Mouse (Mus musculus) regulatory T cell (primary cell): Measurements from ENCODE around the gene Fhl4.

Source experiments
- in situ Hi-C: fragments of 300-600 bp; cut with MboI, MseI; formaldehyde crosslinking; loops from one replicate; pipeline ENCODE4 v1.15.1; 2025; ENCODE audit warnings: high pct_unique_total_duplicates

The Fhl4 gene

GRCm38 (mm10) chr10:85102247-85103084 lies at the start of gene Fhl4, which contains the start of gene Tmem263:
Gene Fhl4, minus strand, starts transcription at chr10:85102495.
Gene Tmem263, plus strand, starts transcription at chr10:85102627.
- in situ Hi-C loops: no loop called here

DNA sequence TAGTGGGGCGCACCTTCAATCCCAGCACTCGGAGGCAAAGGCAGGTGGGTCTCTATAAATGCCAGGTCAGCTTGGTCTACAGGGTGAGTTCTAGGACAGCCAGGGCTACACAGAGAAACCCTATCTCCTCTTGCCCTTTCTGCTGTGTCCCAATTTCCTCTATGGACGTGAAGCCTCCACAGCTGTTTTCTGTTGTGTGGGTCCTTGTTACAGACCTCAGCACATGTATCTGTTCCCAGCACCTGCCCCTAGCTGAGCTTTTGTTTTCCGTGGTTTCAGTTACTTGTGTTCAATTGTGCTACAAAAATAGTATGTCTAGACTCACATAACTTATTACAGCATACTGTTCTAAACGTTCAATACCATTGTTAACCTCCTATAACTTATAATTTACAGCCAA lies 46.9 kb upstream of the Fhl4 start:
- in situ Hi-C loops: no loop called here

- in situ Hi-C loops: no loop called here
These were observed 44.0 kb upstream of the Fhl4 start for GRCm38 (mm10) chr10:85146282-85146681.

DNA sequence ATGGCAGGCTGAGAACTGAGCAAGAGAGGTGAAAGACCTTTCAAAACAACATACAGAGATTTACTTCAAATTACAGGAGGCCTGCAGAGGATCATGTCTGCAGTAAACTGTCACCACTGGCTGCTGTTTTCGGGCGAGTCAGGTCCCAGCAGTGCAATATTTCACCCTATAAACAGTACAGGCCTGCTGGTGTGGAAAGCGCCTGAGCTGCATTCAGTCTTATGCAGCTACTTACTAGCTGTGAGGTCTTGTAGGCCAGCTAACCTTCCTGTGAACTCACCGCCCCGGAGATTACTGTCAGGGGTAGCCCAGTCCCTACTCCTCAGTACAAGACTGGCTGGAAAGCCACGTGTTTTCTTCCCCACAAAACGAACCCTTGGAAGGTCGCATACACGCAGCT lies 39.2 kb upstream of the Fhl4 start:
- in situ Hi-C loops: no loop called here

DNA sequence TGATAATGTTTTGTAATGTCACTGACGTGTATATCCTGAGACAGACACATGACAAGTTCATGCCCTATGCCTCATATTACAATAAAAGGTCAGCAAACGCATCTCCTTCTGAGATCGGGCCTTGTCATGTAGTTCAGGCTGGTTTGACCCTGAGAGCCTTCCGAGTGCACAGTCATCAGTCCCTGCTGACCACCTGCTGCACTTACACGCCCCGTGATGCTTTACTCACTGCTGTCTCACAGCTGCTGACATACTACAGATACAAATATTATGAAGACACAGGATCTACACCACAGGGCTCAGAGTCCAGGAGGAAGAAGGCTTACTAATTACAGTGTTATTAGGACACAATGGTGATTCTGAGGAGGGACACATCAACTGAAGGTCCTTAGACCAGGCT lies 34.3 kb upstream of the Fhl4 start:
- in situ Hi-C loops: no loop called here

GRCm38 (mm10) chr10:85128453-85128852 lies 26.2 kb upstream of the Fhl4 start:
- in situ Hi-C loops: no loop called here

- in situ Hi-C loops: no loop called here
These were observed 25.3 kb upstream of the Fhl4 start, which contains the start of gene Mterf2 for GRCm38 (mm10) chr10:85127395-85128287. Gene Mterf2, minus strand, starts transcription at chr10:85128027.

DNA sequence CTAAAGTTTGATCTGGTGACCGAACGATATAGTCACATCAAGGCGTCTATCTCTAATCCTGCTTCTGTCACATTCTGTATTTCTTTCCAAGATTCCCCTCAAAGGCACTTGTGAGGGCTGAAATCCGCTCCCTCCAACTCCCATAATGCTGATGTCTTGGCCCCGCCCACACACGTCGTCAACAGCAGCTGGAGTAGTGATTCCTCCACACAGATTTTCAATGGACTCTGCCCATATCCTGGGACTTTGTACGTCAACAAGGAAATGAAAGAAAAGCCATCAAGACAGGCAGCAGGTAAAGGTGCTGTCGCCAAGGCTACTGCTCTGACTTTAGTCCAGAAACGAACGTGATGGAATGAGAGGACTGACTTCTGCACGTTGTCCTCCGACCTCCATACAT lies 22.9 kb upstream of the Fhl4 start:
- in situ Hi-C loops: no loop called here

DNA sequence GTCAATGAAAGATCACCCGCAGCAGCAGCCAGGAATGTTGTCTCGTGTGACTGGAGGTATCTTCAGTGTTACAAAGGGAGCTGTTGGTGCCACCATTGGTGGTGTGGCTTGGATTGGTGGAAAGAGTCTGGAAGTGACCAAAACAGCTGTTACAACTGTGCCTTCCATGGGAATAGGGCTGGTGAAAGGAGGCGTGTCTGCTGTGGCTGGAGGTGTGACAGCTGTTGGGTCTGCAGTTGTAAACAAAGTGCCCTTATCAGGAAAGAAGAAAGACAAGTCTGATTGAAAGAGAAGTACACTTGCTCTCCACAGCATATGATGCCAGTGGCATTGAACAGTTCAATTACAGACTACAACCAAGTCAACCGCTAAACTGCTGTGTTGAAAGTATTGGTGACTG lies 12.1 kb upstream of the Fhl4 start:
- in situ Hi-C loops: no loop called here

DNA sequence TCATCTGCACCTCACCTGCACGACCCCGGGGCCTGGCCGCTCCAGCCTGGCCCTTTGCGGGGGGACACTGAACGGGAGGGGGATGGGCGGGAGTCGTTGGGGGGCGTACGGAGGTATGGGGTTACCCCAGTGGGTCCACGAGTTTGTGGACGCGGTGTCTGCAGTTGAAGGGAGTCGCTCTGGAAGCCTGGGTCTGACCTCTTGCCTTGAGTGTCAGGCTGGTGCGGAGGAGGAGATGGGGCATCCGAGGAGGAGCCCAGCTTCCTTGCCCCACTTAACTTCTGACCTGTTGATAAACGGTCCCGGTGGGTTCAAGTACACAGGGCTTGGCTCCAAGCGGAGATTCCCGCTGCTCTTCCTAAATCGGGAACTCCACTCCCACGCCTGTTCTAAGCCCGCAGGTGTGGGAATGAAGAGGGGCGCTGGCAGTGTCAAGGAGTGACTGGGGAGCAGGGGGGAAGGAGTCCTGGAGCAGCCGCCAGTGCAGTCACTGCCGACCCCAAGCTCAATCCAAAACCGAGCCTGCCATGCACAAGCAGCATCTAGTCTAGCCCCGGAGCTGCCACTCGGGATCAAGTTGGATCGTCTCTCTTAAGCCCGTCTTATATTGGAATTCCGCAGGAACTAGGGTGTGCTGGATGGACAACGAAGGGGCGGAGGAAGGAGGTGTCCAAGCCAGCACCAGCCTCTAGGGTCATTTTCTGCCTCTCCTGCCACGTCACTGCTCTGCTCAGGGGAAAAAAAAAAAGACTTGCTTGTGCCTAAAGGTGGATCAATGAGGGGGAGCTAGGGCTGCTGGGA lies 990 bp upstream of the Fhl4 start:
- in situ Hi-C loops: no loop called here

- in situ Hi-C loops: no loop called here
These were observed 454 bp downstream of the Fhl4 start for GRCm38 (mm10) chr10:85101841-85102240.

GRCm38 (mm10) chr10:85071605-85072152 lies 30.6 kb downstream of the Fhl4 start:
- in situ Hi-C loops: no loop called here

- in situ Hi-C loops: no loop called here
These were observed 47.4 kb downstream of the Fhl4 start for GRCm38 (mm10) chr10:85054876-85055275.

DNA sequence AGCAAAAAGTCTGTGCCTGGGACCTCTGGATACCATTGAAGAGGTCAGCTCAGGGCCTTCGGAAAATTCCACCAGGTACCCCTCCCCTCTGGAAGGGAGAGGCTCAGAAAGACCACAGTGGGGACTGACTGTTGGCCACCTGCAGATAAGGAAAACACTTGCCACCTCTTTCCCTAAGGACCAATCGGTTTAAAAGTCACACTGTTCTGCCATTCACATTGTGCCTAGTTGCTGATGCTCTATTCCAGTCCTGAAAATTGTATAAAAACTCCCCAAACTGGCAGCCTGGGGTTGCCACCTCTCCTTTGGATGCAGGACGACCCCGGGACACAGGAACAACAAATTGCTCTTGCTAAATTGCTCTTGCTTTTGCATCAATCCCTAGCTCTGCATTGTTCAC lies 49.8 kb downstream of the Fhl4 start:
- in situ Hi-C loops: no loop called here

DNA sequence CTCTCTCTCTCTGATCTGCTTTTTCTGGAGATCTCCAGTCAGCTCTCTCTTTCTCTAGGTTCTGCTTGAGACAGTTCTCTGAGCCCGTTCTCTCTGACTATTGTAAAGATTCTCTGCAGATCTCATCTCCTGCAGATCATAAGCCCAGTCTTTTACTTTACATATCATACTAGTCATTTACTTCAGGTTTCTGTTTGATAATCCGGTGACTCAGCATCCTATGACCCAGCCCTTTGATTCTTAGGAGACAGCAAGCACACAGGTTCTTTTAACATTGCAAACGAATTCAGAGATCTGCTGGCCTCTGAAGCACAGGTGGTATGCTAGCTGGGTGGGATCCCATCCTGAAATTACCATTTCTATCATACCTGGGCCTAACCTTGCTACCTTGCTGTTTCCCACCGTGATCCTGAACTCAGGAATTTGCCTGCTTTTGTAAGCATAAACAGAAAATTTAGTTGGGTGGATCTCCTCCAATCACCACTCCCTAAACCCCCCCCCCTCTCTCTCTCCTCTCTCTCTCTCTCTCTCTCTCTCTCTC lies 51.6 kb downstream of the Fhl4 start:
- in situ Hi-C loops: no loop called here

DNA sequence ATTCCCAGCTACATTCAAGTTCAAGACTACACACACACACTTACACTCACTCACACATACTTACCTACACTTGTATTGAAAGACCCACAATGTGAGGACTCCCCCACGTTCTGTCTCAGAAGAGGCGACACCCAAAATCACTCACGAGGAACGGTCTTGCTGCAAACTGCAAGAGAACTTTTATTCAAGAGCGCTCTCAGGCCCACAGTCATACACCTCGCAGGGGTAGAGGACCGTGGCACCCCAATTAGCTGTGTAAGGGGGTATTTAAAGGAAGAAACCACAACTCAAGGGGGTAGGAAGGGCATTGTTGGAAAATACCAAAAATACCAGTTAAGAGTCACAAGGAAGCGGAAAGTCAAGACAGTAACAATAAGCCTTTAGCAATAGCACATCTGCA lies 54.3 kb downstream of the Fhl4 start:
- in situ Hi-C loops: no loop called here

DNA sequence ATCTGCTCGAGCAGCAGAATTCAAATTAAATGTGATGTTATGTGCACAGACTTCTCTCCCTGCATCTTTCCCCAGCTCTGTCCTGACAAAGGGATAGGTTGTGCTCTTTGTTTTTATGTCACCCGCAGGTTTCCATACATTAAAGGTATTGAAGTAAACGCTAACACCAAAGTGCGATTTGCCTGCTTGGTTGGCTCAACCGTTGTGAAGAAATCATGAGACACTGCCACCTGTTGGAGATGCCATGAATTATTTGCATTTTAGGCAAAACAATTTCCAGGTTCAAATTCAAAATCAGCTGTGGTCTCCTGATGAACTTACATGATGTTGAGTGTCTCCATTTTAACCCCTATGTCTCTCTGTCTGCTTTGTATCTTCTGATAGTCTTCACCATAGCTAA lies 55.7 kb downstream of the Fhl4 start:
- in situ Hi-C loops: no loop called here
